Mouse (Mus musculus) adrenal gland, adult 18-20 months (tissue): ENCODE results near the gene Dact1. TPM values are rescaled to one million over a fixed set of nuclear protein-coding genes. Genes with fewer than 3 reads are reported as not detected.
A peak's percentile ranks its signal among the peaks of the same experiment; 100 is the strongest.

Experiments
- DNase-seq, 2 experiments: peaks; one replicate each; pipeline ENCODE4 v3.0.0; 2021 to 2022; ENCODE audit warnings: low spot score in 2 of 2
- total RNA-seq, 2 experiments: library from RNA; stranded (reverse); gene quantifications; 1 replicate in 1 of 2; 2 replicates in 1 of 2; pipeline ENCODE4 v1.2.3; 2021

The Dact1 gene
- total RNA-seq, 2 experiments from 2014 or later = 14.0 to 14.9 TPM

GRCm38 (mm10) chr12:71337025-71337582 lies 27.4 kb downstream of the Dact1 start:
- DNase-seq = no peak

DNA sequence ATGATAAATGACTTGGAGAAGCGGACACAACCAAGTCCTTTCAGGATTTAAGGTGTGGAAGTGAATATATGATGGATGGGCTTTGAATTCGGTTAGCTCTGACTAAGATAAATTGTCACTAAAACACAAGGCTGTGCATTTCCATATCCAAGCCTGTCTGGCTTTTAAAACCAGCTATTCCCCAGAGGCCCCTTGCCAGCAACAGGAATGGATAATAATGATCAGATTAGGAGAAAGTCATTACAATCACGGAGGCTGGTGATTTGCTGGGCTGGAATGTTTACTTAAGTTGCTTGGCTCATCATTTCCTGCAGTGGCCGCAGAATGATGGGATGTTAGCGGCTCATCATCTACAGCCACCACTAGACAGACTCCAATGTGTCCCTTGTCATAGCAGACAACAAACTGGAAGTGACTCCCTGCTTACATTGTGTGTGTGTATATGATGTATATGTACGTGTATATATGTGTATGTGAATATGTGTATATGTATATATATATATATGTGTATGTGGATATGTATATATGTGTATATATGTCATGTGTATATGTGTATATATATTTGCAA lies 28.3 kb downstream of the Dact1 start:
- no peak for DNase-seq

DNA sequence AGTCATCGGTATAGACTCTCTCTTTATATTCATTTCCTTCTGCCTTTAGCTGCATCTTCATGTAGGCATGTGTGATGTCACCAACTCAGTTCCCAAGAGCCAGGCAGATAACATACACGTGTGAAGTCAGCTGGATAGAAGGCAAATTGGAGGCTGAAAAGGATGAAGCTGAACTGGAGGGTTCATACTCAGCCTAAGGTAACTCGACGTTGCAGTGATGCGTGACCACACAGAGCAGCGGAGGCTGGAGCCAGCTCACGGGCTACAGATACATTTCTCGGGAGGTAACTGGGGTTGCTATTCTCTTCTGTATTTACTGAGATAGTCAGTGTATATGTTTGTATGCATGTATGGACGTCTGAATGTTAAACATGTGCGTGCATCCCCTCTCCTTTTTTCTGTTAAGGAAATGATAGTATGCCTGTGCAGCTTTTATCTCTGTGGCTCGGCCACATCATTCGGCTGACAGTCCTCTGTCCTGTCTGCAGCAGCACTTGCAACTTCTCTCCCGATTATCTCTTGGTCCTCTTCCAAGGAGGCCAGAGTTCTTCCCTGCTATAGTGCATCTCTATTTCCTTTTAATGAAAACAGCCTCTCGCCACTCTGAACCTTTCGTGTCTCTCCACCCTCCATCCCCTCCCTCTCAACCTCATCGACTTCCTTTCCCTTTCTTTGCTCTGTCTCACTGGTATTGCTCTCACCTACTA lies 29.6 kb downstream of the Dact1 start:
- no peak for DNase-seq

DNA sequence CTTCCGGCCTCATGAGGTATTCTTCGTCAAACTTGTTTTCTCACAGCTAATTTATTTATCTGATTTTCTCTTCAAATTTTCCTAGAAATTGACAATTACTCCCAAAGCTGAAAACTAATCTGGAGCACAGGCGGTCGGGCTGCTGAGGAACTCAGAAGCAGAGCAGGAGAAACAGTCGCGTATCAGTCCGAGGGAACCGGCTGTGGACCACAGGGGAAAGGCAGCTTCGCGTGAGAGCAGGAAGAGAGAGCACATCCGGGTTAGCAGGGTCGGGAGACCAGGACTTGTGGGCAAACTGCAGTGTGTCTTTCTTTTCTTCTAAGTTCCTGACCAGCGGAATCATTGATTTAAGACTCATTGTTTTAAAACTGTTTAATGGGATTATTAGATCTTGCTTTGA lies 32.7 kb downstream of the Dact1 start:
- peak in 1 of 2 experiments; percentile 28 for DNase-seq

GRCm38 (mm10) chr12:71345471-71345870 lies 35.8 kb downstream of the Dact1 start:
- no peak for DNase-seq

- DNase-seq = no peak
These were observed 36.4 kb downstream of the Dact1 start for GRCm38 (mm10) chr12:71346071-71346470.

DNA sequence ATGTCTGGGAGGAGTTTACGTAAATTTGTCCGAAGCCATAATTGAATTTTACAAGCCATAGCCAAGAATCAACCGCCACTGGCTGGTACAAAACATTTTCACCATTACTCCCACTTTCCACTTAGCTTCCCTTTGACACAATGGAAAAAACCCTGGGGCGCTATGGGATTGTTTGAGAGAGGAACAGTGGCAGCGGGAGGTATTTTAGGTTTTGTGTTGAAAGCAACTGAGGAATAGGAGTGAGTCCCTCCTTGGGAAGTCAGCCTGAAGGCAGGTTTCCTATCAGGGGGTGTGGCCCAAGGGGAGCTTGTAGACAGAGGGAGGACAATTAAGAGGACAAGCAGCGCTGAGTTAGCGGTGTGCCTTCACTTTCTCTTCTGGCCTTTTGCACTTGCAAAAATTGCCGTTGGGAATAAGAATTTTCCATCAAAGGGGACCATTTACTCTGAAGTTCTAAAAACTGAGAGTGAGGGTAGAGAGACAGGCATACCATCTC lies 38.8 kb downstream of the Dact1 start:
- DNase-seq = no peak

DNA sequence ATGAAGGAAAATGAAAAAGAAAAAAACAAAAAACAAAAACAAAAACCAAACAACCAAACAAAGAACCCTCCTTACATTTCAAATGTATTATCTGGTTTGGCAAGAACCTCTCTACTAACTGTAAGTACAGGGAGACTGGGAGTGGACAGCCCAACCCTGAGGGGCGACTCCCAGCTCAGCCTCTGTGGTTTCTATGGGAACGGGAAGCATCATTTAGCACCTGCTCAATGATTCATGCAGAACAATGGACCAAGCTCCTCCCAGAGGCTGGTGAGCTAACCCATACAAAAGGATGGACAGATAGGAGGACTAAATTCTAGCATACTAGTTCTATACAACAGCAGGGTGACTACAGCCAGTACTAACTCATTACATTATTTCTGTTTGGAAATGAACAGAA lies 40.4 kb downstream of the Dact1 start:
- DNase-seq = no peak

DNA sequence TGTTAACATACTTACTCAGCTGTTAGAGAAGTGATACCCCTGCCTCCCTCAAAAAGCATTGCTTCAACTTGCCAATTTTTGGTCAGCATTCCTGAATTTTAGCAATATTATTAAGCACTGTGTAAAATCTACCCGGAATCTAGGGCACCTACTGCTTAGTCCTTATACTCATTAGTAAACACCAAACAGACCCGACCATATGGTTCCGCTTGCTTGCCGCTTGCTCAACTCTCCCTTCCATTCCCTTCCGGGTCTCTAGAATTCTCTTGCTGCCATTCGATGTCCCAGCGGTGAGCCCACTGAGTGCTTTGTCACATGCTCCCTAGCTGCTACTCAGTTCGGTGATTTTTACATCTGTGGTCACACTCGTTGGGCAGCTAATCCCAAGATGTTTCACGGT lies 45.0 kb downstream of the Dact1 start:
- no peak for DNase-seq

DNA sequence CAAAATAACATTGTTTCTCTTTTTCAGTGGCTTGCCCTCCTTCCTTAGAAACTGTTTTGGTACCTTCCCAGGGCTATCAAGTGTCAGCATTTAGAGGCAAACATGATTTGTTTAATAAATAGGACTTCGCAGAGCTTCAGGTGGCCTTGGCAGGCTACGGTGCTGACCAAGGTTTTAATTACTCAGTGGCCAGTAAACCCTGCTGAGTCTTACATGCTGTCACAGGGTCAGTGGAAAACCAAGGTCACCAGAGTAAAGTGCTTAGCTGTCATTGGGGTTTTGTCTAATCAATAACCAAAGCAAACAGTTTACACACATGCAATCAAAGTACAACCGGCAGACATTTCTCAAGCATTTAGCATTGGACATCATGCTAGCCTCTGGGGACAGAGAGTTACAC lies 45.4 kb downstream of the Dact1 start:
- no peak for DNase-seq

DNA sequence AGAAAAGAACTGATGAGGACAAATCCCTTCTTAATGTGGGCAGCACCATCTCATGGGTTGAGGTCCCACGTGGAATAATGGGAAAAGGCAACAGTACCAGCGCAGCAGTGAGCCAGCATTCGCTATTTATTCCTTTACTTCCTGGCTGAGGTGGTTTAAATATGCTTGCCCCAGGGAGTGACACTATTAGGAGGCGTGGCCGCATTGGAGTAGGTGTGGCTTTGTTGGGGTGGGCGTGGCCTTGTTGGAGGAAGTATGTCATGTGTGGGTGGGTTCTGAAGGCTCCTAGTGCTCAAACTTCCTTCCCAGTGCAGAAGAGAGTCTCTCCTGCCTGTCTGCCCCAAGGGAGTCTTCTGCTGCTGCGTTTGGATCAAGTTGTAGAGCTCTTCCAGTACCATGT lies 51.9 kb downstream of the Dact1 start:
- no peak for DNase-seq

DNA sequence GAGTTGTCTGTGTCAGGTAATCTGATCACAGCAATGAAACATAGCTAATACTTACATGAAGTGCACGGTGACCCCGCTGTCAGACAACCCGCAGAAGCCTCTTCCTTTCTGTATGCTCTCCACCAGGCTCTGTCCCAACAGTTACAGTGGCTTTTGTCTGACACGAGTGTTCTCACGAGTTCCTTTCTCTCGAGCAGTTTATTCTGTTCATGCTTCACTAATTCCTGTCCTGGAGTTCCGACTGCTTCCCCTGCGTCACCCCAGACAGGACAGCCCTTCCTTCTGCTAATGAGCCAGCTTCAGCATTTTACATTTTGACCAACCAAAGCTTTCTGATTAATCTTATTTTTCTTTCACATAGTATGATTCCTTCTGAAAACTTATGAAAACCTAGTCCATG lies 52.7 kb downstream of the Dact1 start:
- DNase-seq = no peak

GRCm38 (mm10) chr12:71364106-71364505 lies 54.4 kb downstream of the Dact1 start:
- no peak for DNase-seq

- DNase-seq = no peak
These were observed 54.8 kb downstream of the Dact1 start for GRCm38 (mm10) chr12:71364531-71364930.

GRCm38 (mm10) chr12:71365208-71365607 lies 55.5 kb downstream of the Dact1 start:
- no peak for DNase-seq

DNA sequence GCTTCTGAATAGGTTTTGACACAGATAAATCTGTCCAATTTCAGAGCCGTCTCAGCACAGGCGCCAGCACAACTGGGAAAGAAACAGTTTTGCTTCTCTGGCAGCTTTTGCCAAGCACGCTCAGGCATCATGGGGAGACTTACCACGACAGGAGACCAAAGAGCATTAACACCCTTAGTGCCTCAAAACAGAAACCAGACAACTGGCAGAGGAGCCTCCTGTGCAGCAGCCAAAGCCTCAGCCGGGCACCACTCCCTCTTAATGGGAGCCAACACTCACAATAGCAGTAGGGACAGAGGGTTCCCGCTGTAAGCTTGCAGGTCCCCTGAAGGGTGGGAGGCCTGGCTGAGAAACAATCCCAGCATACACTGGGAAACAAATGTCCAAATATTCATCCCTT lies 56.5 kb downstream of the Dact1 start:
- no peak for DNase-seq

GRCm38 (mm10) chr12:71368631-71369030 lies 58.9 kb downstream of the Dact1 start:
- no peak for DNase-seq

Other genes with a start within 250 kb of the Dact1 start
- gene Tomm20l, start 198.5 kb upstream of the Dact1 start, total RNA-seq = 1 to 10 TPM; 4.3 to 7.3 TPM
- 10 to 100 TPM; 60.0 to 64.2 TPM for gene Timm9, start 173.2 kb upstream of the Dact1 start, total RNA-seq
- gene 2700049A03Rik, start 173.0 kb upstream of the Dact1 start, total RNA-seq = 1 to 10 TPM; 5.1 to 7.3 TPM